Mouse (Mus musculus) heart, postnatal 0 days (tissue): ENCODE results near the gene Ins2.

Source experiments
- CTCF ChIP-seq: IDR thresholded peaks from 2 replicates; pipeline ENCODE4 v1.5.1; 2016; ENCODE audit warnings: antibody characterized with exemption, control low read depth, low read depth
- EP300 ChIP-seq: IDR thresholded peaks from 2 replicates; pipeline ENCODE4 v1.6.1; 2016; ENCODE audit warnings: antibody characterized with exemption, low read depth

GRCm38 (mm10) chr7:142660651-142660945 lies 82.6 kb downstream of the Ins2 start:
- TF ChIP-seq CTCF = no peak
- TF ChIP-seq EP300 = no peak
